Mouse (Mus musculus) bone marrow macrophage, adult 2 months (primary cell): ENCODE measurements around the gene Gna11.

Experiments used
- CTCF ChIP-seq: IDR thresholded peaks from 2 replicates; pipeline ENCODE4 v1.5.1; 2012; ENCODE audit warnings: low read depth, mild to moderate bottlenecking, low read length, moderate library complexity
- POLR2A ChIP-seq: IDR thresholded peaks from 2 replicates; pipeline ENCODE4 v1.6.1; 2012; ENCODE audit warnings: mild to moderate bottlenecking, low read depth, low read length, borderline replicate concordance

DNA sequence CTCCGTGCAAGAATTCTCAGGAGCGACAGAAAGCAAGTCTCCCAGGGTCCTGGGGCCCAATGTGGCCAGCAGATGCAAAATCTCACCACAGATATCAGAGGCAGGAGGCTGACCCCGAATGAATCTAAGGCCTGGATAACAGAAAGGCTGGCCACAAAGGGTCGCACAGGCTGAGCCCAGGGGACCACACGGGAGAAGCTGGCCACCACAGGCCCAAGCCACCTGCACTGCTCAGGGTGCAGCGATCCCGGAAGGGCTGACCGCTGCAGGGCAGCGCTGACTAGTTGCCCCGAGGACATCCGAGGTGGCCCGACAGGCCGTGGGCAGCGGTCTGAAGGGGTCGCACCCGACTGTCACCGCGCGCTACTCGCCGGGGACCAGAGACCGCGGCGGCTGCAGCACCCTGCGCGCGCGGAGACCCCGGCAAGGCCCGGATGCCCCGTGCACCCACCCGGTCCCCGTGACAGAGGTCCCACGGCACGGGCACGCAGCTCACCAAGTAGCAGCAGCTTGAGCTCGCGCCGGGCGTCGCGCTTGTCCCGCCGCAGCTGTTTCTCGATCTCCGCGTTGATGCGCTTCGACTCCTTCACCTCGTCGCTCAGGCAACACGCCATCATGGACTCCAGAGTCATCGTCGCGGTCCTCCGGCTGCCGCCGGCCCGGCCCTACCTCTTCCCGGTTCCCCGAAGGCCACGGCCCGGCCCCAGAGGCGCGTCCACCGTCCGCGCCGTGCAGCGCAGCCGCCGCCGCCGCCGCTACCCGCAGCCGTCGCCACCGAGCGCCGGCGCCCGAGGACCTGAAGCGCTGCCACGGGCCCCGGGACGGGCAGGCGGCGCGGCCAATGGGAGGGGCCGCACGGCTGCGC lies 462 bp downstream of the Gna11 start:
- TF ChIP-seq CTCF (no peak), POLR2A (no peak)
